Mouse (Mus musculus) bone marrow, adult 2 months (tissue): ENCODE results near the gene 1700001P01Rik.

Experiments
- CTCF ChIP-seq: fragments of 200-500 bp; IDR thresholded peaks from 2 replicates; pipeline ENCODE4 v1.5.1; 2011; ENCODE audit warnings: low read length, control low read depth; ENCODE audit not compliant: control insufficient read depth, insufficient read depth
- POLR2A ChIP-seq: fragments of 200-500 bp; IDR thresholded peaks from 2 replicates; pipeline ENCODE4 v1.6.1; 2011; ENCODE audit warnings: low read depth, mild to moderate bottlenecking, control low read depth, low read length, borderline replicate concordance; ENCODE audit not compliant: control insufficient read depth

- peak; percentile 44; the same call in 1 of the 2 replicates for TF ChIP-seq CTCF
- no peak for TF ChIP-seq POLR2A
These were observed 37.0 kb downstream of the 1700001P01Rik start for GRCm38 (mm10) chr11:97738703-97739102.
